Mouse (Mus musculus): ENCODE measurements around the gene En1.

The En1 gene

DNA sequence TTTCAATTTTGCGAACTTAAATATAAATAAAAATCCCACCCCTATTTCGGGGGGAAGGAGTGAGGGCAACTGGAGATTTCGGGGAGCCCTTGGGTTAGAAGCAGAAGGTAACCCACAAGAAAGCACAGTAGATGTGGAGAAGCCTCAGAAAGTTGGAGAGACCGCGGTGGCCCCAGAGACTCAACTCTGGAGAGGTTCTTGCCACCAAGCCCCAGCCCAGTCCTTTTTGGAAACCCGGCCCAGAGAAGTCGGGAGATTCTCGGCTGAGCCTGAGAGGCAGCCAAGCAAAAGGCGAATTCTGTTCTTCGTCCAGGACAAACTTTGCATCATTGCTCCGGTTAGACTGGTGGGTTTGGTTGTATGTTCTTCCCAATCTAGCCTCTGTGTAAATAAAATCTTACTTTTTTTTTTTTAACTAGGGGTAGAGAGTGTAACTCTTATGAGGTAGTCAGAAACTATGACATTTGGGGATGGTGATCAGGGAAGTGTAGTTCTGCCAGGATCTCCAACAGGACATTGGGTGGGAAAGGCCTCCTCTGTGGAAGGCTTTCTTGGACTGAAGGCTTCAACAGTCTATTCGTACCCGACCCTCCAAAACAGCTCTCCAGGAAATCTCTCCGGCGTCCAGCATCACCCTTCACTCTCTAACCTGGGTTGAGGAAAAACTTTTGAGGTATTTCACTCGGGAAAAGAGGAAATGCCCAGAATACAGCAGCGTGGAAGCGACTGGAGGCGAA is 1.5 kb upstream of the En1 start:
- no peak for DNase-seq

DNA sequence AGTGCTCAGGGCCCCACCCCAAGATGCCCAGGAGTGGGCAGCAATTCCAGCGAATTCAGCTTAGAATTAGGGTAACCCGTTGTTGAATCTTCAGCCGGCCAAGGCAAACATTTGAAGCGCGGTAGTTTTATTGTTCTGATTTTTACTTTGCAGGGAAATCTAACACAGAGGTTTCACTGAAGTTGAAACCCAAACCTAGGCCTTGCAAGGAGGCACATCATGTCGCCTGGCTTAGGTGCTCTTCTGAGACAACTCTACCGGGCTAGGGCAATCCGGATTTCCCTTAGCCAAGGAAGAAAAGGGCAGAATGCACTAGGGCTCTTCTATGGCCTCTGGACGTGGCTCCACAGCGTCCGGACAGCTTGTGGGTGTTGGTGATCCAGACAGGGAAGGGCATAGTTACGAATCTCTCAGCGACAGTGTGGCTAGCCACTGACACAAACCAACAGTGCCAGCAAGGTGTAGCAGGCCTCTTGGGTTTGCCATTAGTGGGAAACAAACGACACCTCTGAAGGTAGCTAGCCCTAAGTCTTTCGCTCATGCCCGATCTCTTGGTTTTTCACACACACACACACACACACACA is 873 bp upstream of the En1 start:
- DNase-seq: no peak

DNA sequence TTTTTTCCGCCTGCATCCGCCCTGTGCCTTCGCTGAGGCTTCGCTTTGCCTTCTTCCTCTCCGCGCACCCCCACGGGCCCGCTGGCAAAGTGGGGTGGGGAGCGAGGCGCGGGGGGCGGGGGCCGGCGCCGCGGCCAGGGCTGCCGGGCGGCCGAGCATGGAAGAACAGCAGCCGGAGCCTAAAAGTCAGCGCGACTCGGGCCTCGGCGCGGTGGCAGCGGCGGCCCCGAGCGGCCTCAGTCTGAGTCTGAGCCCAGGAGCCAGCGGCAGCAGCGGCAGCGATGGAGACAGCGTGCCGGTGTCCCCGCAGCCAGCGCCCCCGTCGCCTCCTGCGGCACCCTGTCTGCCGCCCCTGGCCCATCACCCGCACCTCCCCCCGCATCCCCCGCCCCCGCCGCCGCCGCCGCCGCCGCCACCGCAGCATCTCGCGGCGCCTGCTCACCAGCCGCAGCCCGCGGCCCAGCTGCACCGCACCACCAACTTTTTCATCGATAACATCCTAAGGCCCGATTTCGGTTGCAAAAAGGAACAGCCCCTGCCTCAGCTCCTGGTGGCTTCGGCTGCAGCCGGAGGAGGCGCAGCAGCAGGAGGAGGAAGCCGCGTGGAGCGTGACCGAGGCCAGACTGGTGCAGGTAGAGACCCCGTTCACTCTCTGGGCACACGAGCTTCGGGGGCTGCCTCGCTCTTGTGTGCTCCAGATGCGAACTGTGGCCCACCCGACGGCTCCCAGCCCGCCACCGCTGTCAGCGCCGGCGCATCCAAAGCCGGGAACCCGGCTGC is 848 bp downstream of the En1 start:
- peak; percentile 17 for DNase-seq

DNA sequence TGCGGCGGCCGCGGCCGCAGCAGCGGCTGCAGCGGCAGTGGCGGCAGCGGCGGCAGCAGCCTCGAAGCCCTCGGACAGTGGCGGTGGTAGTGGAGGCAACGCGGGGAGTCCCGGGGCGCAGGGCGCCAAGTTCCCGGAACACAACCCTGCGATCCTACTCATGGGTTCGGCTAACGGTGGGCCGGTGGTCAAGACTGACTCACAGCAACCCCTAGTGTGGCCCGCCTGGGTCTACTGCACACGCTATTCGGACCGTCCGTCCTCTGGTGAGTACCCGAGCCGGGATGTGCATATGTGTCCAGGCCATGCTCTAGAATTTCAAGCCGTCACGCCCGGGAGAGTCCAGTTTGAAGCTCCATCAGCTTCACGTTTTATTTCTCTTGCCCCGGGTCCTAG is 1.4 kb downstream of the En1 start:
- DNase-seq: peak; percentile 9

DNA sequence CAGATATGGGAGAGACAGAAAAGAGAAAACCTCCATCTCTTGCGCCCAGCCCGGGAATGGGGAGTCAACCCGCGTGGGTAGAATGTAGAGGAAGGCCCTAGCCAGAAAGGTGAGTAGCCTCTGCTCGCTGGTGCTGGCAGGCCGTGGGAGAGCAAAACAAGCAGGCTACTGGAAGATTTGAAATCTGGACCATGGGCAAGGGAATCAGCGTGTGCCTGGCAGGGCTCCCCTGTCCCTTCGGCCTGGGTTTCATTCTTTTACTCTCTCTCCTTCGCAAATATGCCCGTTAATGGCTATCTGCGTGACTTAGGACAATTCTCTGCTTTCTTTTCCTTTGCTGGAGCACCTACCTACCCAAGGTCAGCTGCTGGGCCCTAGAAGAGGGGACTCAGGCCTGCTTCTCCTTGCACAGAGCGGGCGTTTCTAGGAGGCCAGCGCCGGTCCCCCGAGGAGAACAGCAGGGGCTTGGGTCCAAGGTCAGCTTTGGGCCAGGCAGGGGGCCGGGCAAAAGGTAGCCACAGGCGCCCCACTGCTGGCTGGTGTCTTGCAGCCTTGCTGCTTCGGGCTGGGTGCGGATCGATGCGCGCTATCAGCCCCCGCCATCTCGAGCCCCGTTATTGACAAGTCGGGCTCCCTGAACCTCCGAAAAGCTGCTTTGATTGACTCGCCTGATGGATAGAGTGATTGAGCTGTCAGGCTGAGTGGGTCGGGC is 2.4 kb downstream of the En1 start:
- no peak for DNase-seq

DNA sequence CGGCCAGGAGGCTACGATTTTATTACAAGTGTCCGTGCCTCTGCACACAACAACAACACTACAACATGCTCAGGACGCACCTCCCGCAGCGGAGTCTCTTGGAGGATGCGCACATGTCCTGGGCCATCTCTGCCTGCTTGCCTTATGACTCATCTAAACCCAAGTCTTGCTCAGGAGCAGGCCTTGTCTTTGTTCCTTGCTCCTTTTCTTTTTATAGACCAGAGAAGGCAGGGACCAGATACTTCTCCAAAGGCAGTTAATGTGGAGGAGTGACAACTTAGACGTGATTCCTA is 2.9 kb downstream of the En1 start:
- DNase-seq: no peak

DNA sequence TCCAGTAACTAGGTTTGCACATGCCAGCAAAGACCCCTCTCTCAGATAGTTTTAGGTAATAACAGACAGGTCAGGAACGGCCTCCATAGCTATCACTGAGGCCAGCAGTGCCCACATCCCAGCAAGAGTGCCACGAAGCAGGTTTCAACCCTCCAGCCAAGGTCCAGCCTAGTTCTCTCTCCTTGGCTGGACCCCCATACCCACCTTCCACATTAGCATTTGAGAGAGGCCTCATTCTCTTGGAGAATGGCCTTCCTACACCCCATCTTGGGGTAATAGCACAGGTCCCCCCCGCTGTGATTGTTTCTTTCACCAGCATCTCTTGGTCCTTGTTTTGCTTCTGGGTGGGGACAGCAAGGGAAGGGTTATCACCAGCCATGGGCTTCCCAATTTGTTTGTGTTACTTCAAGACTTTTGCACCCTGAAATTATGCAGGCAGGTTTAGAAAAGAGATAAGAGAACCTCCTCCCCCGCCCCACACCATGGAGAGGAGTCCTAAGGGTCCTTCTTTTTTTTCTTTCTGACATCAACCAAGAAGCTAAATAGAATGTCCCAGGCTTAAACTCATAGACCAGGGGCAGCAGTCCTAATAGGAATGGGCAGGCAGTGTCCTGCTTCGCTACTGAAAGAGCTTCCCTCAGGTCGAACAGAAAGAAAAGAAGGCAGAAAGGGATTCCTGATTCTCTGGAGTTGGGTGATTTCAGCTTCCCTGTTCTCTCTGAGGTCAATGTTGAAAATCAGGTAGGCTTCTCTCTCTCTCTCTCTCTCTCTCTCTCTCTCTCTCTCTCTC is 3.5 kb downstream of the En1 start:
- DNase-seq: no peak

DNA sequence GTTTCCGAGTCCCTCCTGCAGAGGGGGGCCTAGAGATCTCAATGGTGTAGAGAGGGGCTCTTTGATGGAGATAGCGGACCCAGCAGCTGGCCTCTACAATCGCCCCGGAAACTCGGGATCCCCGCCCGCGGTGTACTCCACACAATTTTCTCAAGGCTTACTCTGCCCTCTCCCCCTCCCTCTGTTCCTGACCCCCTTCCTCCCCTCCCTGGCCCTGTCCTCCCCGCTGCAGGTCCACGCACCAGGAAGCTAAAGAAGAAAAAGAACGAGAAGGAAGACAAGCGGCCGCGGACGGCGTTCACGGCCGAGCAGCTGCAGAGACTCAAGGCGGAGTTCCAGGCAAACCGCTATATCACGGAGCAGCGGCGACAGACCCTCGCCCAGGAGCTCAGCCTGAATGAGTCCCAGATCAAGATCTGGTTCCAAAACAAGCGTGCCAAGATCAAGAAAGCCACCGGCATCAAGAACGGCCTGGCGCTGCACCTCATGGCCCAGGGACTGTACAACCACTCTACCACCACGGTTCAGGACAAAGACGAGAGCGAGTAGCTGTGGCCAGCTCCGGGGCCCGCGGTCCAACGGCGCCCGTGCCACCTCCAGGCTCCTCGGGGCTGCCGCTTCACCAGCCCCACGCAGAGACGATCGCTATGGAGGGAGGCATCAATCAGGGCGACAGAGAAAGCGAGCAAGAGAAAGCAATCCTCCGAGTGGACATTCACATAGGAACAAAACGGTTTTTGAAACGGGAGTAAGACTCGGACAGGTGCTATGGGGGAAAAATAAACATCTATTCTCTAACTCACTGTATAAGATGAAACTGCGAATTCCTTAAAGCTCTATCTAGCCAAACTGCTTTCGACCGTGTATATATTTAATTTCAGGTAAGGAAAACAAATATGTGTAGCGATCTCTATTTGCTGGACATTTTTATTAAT is 4.7 kb downstream of the En1 start:
- peak; percentile 8 for DNase-seq

DNA sequence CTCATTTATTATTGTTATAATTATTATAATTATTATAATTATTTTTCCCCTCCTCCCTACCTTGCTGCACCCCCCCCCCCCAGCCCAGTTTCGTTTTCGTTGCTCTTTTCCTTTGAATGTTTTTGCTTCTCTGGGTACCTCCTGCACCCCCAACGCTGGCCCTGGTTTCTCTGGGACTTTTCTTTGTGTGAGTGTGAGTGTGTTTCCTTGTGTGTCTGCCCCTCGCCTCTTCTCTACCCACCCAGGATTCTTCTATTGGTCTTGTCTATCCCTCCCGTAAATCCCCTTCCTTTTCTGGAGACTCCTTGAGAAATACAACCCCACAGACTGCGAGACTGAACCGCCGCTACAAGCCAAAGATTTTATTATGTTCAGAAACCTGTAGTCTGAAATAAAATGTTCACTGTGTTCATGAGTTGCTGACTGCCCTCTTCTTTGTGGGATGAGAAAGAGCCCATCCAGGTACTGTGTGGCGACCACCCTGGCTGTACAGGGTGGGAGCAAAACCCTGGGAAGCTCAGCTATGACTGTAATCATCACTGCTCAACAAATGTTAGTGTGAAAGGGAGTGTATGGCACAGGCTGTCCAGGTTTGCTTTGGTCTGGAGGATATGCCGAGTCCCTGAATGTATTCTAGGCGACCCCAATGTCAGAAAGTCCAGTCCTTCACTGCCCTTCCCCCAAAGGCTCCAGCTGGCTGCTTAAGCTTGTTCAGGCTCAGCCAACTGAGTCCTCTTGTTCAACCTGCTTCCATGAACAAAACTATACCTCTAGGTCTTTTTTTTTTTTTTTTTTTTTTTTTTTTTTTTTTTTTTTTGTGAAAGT is 5.6 kb downstream of the En1 start:
- no peak for DNase-seq

DNA sequence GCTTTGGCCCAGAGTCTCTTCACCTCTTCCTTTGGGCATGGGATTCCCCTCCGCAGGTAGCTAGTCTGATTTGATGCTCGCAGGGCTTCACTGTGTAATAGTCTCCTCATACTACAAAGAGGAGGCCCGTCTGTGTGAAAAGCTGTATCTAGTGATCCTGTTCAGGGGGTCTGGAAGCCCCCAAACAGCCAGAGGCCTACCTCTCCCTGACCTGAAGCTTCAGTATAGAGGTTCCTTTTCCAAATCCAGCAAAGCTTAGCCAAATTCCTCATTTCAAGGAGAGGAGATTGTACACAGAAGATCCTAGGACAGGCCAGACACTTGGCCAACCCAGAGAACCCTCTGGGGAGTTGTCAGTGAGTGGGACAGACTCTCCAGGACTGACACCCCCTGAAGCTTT is 6.2 kb downstream of the En1 start:
- DNase-seq: no peak

DNA sequence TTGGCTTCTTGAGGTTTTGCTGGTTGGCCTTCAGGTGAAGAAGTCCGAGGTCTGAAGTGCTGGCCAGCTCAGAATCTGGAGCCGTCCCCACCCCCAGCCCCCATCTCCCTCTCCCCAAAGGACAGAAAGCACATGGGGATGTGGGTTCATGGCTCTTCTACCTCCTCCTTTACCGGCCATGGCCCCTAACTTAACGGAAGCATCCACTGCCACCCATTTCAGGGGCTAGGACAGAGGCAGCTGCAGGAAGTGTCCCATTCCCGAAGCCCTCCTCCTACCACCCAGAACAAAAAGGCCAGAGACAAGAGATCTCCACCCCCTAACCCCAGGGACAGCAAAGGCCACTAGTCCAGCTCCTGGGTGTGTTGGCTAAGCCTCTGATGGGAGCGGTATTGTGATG is 7.4 kb downstream of the En1 start:
- no peak for DNase-seq

DNA sequence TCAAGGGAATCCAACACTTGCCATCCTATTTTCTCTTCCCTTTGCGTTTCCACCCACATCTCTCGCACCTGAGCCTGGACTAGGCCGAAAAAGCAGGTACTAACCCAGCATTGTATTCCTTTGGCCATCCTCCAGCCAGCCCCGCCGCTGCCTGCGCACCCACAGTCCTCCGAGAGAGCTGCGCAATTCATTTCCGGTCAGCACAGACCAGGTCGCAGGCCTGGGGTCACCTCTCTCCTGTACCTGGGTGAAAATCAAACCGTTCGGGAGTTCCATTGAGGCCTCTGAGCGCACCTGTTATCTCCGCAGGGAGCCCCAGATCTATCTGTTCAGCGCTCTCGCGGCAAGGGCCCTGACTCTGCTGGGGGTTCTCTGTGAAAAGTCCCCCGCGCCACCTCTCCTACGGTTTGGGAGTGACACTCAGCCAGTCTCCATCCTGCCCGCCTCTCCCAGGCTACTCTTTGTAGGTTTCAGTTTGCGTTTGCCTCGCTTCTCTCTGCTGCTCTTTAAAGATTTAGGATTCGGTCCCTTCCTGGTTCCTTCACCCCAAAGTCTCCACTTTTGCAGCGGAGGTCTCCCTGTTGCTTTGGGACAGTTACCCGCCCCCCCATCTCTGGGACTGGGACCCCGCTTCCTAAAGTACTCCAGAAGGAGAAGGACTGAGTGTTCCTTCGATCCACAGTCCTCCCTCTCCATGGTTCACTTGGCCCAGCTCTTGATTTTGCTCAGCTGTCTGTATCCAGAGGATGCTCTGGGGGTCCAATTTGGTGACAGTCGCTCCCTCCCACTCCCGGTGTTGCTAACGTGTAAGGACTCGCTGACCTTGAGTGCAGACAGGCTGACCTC is 11.5 kb downstream of the En1 start:
- DNase-seq: no peak

DNA sequence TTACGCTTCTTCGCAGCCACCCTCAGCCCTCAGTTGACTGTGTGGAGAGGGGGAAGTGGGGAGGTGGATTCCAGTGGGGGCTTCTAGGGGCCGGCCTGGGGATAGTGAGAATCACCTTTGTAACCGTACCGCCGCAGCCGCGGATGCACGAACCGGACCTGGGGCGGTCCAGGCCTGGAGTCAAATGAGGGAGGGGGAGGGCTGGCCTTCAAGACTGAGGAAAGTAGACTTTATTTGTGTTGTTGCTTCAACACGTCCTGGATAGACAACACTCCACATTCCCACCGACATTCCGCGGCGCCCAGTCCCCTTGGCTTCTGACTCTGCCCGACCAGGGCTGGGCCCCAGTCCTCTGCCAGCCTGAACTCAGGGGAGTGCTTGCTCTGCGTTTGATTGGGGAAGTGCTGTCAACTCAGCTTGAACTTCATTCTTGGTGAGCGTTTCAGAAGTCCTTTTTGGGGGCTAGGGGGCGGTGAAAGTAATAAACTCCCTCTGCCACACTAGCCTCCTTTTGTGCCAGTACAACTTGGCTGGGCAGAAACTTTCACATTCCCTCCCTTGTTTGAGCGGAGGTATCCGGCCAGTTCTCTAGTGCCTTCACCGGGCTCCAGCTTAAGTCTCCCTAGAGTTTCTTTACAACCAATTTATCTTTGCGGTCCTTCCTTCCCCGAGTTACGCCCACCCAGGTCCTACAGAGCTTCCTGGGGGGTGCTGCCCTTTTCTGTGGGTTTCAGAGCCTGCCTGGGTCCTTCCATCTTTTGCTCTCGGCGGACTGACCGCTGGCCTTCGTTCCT is 12.3 kb downstream of the En1 start:
- DNase-seq: no peak

DNA sequence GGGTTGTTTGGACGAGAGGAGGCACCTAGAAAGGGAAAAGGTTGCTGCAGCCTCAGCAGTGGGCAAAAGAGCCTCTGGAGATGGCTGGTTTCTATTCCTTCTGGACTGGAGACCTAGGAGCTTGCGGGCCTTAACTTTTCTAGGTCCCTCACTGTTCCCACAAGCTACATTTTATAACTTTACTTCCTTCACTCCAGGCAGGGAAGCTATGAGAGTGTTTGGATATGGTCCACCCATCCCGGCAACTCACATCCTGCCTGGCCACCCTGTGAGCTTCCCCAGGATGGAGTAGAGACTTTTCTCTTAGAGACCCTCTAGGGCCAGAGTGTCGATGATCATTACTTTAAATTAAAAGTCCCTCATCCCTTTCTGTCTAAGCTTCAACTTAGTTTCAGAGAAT is 13.3 kb downstream of the En1 start:
- DNase-seq: no peak

DNA sequence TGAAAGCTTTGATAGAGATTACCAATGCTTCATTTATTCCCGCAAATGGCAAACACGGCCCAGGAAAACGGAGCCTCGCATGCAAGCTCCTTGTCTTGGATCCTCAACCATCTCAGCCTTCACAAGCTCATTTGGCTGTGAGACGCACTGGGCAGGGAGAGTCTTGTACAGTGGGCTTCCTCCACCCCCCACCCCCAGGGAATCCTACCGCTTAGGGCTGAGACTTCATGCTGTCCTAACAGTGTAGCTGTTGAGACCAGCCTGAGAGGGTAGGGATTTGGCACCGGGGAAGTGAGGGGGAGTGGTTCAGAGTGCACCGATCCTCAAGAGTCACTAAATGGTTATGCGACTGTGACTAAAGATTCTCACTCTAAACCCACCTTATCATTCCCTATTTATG is 13.7 kb downstream of the En1 start:
- DNase-seq: no peak

DNA sequence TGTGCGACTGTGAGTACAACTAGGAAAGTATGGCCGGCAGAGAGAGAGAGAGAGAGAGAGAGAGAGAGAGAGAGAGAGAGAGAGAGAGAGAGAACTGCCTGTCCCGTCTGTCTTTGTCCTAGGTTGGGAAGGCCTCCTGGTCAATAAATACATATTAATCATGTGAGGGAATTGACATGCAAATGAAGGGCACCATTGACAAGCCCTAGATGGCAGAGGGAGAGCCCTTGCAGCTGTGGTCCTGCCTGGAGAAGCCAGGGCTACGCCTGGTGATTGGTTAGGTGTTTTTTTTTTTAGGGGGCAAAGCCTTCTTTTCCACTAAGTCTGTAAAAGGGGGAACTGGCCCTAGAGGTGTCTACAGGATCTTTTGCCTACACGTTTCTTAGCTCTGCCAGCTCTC is 19.2 kb downstream of the En1 start:
- no peak for DNase-seq

DNA sequence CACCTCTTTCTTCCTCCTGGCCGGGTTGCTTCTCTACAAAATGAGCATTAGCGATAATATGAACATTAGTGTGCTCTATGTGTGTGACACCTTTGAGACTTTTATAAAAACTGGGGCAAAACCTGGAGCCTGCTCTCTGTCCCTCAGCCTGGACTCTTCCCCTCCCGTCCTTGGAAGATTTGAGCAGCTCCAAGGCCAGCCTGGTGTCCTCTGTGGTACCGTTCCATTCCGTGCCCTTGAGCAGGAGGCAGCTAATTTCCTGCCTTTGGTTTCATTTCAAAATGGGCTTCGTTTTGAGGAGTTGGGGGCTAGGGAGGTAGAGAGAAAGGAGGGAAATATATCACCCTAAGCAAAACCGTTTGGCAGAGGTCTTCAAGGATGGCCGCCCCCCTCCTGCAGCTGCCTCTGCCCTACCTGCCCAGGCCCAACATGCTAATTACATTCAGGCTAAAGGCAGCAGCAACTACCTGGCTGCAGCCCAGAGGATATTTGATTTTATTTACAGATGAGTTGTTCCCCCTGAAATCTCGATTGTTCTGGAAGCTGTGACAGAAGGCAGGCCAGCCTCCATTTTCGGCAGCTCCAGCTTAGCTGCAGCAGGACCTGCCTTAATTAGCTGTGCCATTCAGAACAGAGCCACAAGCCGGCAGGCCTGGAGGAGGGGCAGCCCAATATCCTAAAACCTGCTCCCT is 24.9 kb downstream of the En1 start:
- DNase-seq: no peak

DNA sequence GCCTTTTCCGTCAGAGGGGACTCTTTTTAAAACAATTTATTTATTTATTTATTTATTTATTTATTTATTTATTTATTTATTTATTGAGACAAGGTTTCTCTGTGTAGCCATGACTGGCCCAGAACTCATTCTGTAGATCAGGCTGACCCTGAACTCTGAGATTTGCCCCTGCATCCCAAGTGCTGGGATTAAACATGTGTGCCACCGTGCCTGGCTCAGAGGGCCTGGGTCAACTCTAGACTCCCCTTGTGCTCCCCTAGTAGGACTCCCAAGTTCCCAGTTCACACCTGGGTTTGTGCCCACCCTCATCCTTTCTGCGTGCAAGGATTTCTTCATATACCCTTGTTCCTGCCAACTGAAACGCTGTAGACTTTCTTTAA is 25.4 kb downstream of the En1 start:
- no peak for DNase-seq

DNA sequence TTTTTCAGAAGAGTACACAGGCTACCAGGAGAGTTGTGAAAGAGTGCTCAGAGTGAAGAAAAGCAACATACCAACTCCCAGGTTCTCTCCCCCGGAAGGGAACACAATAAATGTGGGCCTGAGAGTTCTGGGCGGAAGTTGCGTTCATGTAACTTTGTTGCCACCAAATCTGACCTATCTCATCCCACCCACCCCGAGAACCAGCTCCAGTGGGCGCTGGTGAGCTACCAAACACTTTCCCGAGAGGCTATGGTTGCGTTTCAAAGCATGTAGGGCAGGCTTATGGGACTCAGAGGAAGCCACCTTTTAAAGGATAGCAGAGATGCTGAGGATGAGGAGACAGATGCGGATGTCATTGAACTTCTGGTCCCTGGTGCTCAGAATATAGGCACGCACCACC is 26.6 kb downstream of the En1 start:
- no peak for DNase-seq
